Mouse (Mus musculus) layer of hippocampus, adult 11-12 months (tissue): ENCODE data around the gene Anks1.
"Not testable (repeated sequence)": the region's sequence is repeated elsewhere in the genome, so short reads cannot be mapped to it uniquely, and the experiment has no call there.

Source experiments
- DNase-seq: peaks from one replicate; pipeline ENCODE4 v3.0.0; 2022; ENCODE audit warnings: low spot score

Gene Anks1

DNA sequence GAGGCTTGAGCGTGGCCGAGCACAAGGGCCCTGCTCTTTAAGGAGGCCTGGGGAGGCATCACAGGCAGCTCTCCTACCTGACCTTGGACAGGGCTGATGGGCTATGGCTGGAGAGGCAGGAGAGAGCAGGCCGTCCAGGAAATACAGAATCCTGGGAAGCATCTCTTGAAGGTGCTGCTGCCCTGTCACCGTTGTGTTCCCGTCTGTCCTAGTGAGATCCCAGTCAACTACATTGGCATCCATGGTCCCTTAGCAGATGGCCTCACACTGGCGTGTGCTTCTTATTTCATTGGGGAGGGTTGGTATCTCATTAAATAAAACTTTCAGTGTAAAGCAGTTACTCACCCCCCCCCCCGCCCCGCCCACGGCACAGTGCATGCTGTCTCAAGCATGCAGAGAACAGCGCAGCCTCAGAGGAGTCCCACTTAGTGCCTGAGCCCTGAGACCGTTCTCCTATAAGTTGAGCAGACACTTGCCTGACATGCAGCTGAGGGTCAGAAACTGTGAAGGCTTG, 57.5 kb downstream of the Anks1 start:
- no peak for DNase-seq

DNA sequence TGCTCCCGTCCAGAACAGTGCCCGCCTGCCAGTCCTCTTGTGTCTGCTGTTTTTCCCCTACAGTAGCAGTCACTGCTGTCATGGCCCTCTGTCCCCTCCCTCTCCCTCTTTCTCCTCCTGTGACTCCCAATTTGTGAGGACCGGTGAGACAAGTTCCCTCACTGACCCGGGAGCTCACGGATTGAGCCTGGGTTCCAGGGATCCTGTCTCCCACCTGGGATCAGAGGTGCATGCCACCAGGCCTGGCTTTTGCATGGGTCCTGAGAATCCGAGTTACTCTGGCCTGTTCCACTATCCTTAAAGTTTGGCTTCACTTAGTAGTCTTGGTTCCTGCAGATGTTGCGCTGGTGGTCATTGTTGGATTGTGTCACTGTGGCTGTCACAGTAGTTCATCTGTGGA, 58.4 kb downstream of the Anks1 start:
- no peak for DNase-seq

DNA sequence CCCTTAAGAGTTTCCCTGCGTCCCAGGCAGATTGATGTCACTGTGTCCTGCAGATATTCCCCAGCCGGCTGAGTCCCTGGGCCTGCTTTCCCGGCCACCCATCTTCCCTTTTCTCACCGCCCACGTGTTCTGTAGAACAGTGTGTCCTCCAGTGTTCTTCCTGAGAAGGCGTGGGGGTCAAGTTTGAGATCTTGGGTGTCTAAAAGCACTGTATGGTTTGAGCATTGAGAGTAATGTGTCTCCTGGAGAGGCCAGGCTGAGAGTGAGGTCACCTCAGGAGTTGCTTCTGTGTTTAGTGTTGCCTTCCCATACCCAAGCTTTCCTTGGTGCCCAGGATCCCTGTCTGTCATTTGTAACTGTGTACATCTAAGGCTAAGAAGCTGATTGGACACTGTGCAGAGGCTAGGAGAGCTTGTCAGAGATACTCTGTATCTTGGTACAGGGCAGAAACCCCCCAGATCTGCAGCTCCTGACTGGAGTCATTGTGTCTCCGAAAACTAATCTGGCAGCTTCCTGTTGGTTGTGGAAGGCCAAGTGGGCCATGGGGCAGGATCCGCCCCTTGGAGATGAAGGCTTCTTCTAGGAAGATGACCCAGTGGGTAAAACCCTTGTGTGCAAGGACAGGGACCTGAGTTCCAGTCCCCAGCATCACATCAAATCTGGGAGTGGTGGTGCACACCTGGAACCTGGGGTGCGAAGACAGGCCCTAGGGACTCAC, 59.1 kb downstream of the Anks1 start:
- DNase-seq, result no peak

DNA sequence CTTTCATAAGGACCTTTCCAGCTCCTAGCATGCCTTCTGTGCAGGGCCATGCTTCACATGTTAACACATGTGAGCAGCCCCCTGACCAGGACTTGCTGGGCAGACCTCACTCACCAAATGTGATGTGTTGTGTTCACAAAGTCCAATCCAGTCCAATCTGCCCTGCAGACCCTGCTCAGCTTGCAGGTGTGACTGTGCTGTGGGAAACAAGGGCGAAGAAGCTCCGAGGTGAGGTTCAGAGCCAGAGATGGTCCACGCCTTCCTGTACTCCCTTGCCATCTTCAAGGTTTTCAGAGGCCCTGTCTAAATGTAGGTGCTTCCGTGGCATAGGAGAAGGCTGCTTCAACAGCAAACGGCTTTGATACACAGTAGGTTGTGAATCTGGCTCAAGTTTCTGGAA, 59.8 kb downstream of the Anks1 start:
- no peak for DNase-seq

DNA sequence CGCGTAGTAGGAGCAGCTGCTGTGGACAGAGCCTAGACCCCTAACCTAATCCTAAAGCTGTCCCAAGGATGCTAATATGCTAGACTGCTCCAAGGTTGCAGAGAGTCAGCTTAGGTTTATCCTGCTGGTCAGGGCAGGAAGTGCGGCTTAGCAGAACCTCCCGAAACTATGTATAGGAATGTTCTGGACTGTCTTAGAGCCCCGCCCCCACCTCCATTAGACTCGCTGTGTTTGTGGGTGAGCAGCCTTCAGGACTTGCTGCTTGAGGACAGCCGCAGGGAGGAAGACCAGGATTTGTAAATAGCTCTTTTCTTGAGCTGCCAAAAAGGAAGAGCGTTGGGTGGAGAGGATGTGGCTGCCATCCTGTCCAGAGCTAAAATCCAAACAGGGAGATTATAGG, 60.3 kb downstream of the Anks1 start:
- DNase-seq, result no peak

DNA sequence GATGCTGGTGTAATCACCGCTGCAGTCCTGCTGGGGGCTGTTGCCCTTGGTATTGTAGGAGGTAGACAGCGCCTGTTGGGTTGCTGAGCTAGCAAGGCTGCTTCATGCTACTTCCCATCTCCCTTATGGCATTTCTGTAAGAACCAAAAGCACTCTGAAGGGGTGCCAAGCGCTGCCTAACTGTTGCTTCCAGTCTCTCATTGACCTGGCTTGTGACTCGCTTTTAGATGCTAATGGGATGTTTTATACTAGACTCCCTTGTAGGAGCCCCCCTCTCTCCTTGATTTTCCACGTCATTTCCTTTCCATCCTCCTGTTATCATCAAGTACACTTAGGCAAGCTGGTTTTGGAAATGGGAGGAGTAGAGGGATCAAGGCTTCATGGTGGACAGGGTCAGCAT, 60.8 kb downstream of the Anks1 start:
- no peak for DNase-seq

DNA sequence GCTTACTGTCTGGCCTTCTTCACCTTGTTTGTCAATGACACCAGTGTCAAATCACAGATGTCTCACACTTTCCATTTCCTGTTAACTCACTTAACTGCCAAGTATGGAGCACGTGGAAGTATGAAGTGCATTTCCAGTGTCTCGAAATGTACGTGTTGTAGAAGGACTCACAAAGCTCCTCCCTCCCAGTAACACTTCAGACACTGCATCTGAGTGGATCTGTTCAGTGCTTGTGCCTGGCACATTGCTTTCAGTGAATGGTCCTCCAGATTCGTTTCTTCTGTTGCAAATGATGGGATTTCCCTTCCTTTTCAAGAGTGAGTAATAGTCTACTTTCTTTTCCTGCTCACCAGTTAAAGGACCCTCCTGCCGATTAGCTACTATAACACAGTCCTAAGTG, 61.2 kb downstream of the Anks1 start:
- DNase-seq, result no peak

DNA sequence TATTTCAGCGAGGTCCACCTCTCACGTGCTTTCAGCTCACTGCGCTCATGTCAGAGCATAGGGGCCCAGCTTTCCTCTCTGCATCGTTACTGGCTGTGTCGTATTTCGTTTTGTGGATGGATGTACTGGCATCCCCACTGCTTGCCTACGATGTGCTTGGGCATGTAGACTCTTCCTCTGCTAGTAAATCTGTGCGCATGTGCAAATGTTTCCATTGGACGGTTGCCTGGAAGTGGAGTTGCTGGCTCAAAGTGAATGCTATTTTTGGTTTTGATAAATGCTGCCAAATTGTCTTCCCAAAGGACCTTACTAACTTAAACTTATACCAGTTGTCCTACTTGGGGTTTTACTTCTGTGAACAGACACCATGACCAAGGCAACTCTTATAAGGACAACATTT, 62.4 kb downstream of the Anks1 start:
- DNase-seq, result peak; percentile 67

DNA sequence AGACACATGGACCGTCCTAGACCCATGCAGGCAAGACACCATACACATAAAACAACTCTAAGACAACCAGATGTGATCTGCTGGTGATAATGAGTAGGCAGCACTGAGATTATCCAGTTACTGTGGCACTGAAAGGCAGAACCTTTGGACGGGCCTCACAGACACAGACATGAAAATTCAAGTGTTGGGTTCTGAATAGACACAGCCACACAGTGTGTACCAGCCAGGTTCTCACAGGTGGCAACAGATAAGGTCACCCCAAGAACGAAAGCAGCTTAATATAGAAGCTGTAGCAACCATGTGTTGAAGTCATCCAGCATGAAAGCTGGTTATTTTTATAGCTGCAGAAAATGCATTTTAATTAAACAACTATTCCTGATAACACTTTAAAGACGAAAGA, 64.2 kb downstream of the Anks1 start:
- no peak for DNase-seq

DNA sequence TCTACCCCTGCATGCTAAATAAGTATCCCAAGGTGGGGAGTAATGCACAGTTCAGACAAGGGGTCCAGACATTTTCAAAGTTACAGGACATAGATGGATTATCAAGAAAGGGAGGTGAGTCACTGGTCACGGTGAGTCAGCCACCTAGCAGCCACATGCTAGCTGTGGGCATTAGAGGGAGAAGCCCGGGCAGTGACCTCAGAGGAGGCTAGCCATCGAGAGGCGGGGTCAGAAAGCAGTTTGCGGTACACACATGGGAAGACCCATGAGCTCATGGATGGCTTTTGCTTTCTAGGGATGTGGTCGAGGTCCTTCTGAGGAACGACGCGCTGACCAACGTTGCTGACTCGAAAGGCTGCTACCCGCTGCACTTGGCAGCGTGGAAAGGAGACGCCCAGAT, 67.2 kb downstream of the Anks1 start:
- no peak for DNase-seq

DNA sequence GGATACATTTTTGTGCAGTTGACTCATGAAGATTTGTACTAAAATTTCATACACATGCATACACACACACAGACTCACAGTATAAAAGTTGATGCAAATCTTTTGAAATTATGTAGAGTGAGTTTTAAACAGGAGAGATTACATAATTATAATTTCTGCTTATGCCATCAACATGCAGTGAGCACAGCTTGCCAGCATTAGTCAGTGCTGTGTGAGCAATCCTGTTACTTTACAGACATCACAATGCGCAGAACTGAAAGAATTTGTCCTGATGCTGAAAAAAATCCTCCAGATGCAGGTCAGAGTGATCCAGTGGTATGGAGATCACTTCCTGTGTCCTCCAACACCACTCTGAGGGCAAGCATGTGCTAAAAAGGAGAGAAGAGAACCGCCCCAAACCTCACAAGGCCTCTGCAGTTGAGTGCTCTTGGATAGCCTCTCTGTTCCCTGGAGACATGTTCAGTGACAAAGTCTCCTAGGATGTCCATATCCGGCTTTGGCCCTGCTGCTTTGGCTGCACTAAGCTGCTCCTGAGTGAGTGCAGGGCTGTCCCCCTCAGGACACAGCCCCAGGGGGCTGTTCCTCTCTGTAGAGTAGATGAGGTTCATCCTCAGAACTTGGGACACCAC, 68.0 kb downstream of the Anks1 start:
- DNase-seq, result no peak

DNA sequence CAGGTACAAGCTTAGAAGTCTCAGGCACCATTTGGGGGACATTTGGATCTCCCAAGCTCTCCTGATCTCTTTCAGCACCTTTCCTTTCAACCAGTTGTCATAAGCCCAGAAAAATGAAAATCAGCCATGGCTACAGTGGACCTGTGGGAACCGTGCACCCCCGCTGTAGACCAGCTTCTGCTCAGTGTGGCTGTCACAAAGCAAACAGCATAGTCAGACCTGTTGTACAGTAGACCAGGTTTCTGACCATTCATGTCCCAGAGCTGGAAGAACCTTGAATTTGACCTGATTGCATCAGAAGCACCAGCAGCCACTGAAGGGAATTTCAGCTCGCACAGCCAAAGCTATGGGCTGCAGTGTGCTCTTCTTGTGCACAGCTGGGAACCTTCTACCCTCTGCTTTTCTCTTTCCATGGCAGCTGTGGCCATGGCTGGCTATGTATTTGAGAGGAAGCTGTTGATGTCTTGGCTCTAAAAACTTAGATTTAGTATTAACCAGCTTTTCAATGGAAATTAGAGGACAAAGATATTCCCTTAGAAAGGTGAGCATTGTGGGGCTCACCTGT, 71.4 kb downstream of the Anks1 start:
- DNase-seq, result no peak

DNA sequence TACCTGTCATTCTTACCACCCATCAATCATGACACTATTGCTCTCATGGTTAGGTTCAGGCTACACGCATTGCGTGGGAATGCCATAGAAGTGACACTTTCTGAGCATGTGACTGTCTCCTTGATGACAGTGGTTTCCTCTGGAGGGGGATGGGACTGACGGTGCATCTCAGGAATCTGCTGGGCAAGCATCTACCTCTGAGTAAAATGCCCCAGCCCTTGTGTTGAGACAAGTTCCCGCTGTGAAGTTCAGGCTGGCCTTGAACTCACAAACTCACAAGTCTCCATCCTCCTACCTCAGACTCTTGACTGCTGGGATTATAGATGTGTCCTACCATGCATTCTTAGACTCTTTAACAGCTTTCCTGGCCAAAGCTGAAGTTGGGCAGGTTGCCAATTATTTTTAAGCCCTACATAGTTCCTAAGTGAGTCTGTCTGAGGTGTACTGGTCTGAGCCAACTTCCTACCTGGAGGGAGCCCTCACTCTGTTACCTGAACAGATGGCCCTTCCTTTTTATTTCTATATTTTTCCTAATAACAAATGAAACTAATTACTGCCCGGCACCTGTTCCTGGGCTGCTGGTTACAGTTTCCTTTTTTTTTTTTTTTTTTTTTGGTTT, 72.5 kb downstream of the Anks1 start:
- DNase-seq, result no peak

DNA sequence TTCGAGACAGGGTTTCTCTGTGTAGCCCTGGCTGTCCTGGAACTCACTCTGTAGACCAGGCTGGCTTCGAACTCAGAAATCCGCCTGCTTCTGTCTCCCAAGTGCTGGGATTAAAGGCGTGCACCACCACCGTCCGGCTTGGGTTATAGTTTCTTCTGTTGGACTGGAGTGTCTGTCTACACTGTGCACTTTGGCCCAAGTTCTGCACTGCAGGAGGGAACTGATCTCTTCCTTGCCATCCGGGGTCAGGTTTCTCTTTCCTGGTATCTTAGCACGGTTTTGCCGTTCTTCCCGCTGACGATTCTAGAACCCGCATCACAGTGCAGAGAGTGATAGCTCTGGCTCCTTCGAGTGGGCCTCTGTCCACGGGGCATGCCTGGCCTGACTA, 73.0 kb downstream of the Anks1 start:
- not testable (repeated sequence) for DNase-seq

DNA sequence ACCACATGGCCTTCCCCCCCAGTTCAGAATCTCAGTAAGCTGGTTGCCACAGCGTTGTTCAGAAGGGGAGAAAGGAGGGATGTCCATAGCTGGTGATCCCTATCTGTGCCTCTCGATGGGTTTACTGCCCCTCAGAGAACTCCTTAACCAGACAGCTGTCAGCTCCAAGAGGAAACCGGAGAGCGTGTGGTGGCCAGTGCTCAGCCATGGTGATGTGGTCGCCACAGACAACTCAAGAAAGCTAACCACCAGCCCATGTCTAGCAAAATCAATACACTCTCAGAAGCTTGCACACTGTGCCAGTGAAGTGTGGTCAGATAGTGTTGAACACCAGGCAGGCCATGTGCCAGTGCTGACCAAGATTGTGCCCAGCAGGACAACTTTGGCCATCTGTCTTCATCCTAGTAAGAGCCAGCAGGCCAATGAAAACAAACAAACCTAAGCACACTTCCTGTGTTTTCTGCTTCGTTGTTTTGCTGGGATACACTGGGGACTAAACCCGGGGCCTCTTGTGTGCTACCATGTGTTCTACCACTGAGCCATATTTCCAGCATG, 73.7 kb downstream of the Anks1 start:
- no peak for DNase-seq

DNA sequence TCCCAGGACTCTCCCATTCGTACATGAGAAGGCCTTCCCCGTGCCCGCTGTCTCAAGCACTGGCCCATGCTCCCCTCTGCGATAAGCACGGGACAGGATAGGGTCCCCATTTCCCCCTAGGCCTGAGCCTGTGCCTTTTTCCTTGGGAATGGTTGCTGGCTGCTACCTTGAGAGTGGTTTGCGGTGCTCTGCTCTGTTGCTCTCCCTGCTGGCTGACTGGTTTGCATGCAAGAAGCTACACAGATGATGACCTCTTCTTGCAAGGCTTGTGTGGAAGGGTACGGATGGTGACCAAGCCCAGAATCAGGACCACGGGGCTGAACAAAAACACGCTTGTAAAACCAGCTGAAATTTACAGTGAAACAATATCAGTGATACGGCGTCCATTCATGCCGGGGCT, 75.3 kb downstream of the Anks1 start:
- no peak for DNase-seq

DNA sequence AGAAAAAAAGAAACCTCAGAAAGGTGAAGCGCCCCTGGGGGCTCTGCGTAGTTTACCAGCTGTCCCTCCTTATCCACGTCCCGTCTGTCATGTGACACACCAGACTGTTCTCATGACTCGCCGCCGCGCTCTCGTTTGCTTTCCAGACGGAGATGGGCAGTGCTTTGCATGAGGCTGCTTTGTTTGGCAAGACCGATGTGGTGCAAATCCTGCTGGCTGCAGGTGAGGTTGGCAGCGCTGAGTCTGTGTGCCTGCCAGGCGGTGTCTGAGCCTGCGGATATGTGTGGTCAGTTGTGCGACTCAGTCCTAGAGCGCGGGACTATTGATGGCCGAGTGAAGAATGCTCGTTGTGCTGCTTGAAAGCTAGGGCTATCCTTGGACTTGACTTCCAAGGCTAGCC, 77.0 kb downstream of the Anks1 start:
- DNase-seq, result no peak

DNA sequence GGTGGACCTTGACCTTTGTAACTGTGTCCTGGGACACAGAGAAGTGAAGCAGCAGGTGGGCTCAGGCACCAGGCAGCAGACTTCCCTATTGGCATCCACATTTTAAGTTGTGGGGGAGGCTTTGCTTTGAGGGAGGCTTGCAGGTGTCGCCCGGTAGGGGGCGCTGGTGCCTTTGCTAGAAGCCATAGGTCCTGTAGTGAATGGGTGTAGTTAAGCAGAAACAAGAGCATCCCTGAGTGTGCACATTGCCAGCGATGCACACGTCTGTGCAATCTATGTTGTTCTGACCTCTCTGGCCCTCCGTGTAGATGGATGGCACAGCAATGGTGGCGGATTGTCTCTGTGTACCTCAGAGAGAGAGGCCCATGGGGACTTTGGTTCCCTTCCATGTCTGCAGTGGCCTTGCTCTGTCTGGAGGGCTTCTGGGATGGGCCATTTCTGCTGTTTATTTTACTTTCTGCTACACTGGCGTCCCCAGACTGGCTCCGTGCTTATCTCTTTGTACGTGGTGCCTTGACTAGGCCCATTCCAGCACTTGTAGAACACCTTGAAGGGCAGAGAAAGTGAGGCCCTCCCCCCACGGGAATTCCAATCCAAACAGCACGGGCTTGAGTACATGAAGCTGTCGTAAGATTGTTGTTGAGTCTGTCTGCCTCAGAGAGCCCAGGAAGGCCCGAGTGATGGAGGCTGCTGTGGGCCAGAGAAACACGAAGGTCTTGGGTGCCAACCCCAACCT, 80.9 kb downstream of the Anks1 start:
- peak; percentile 88 for DNase-seq

DNA sequence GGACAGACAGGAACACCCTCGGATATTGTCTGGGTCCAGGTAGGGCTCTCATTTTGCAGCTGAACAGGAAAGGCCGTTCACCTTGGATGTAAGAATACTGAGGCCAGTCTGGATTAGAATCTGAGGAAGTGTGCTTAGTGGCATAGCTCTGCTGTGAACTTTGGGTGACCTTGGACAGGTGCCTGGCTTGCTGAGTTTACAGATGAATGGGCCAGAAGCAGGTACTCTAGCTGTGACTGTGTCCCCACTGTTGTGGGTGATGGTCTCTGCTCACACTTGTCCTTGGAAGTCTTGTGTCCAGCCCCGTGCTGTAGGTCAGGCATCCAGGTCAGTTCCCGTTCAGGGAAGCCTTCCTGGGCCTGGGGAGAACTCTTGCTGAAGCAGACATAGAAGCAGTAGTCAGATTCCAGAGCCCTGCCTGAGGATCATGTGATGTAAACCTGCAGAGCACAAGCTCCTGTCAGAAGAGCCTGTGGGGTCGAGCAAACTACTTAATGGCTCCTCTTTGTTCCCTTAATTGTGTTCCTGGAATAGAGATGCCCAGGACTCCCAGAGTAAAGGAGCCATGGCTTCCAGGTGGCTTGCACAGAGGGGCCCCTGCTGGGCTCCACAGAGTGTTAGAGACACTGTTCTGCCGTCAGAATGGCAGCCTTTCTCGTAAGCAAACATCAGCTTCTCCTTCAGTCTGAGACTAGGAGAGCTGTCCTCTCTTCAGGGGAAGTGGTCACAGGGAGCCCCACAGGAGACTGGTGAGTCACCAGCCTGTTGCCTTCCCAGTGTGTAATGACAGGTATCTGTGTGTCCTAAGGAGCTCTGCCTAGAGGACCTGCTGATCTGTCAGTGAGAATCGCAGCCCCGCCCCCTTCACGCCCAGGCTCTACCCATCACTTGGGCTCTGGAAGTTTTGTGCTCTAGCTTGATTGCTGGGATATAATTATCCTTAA, 85.2 kb downstream of the Anks1 start:
- no peak for DNase-seq

DNA sequence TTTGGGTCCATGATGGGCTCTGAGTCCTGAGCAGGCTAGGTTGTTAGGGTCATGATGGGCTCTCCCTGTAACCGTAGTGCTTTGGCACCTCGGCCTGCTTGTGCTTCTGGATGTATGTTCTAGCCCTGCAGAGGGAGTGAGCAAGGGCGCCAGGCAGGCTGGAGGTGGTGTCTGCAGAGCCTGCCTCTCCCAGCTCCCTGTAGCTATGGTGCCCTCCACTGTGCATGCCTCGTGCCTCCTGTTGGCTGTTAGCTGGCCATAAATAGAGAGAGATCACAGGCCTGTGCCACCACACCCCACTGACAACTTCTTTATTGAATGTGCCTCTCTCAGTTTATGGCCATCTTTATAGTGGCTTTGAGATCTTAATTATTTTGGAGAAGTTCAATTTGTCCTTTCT, 87.2 kb downstream of the Anks1 start:
- no peak for DNase-seq

DNA sequence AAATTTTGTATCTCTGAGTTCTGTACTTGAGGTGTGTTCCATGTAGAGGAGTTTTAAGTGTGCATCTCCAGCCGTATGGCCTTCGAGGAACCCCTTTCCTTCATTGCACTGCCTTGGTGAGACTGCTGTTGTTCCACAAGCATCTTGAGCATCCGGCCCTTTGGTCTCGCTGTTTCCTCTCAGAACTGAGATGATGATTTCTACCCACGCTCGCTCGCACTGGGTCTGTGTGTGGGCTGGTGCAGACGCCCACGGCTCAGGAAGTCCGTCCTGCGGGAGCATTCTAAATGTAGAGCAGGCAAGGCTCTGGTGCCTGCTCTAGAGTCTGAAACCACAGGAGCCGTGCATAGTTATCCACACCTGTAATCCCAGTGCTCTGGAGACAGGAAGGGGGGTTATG, 88.1 kb downstream of the Anks1 start:
- no peak for DNase-seq
